Mouse (Mus musculus): ENCODE data around the gene Alg5.
"Not testable (repeated sequence)": the region's sequence is repeated elsewhere in the genome, so short reads cannot be mapped to it uniquely, and the experiment has no call there.

Alg5 gene

DNA sequence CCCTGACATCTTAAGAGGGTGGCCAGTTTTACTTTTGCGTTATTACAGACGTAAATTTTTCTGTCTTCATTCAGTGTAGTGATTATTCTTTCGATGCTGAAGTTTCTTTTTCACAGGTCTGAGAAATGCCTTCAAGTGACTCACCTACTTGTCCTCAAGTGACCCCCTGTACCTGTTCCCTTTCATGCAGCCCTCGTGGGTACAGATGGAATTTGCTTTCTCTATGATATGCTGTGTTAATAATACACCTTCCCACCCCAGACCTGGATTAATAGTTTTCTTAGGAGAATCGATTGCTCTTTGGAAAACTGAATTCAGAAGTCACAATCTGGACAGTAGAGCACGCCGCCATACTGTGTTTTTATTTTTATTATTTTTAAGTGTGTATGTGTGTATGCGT lies 2.0 kb downstream of the Alg5 start:
- DNase-seq = no peak

DNA sequence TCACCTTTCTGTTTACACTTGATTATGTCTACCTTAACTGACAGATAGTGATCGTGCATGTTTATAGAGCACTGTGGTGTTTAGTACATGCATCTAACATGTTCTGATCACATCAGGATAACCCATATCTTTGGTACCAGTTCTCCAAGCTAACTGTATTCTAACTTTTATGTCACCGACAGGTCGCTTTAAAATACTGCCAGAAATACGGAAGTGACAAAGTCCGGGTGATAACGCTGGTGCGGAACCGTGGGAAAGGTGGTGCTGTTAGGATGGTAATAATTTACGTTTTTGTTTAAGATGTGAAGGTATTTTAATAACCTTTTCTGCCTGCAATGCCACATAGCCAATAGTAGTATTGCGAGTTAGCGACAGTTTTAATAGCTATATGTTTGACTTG lies 6.6 kb downstream of the Alg5 start:
- no peak for DNase-seq

DNA sequence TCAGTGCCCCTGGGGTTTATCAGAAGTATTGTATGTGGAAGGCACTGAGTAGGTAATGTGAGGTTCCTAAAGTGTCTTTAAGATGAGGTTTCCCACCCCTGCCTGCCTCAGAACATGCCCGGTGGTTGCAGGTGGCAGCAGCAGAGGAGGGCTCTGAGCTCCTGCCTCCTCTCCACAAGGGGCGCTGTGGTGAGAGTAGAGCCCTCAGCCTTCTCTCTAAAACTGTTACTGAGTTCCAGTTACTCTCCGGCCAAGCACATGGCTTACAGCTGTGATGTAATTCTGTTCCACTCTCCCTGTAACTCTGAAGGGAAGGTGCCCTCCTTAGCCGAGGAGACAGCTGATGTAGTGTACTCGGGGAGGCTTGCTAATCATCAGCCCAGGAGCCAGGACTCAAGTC lies 10.5 kb downstream of the Alg5 start:
- DNase-seq = no peak

DNA sequence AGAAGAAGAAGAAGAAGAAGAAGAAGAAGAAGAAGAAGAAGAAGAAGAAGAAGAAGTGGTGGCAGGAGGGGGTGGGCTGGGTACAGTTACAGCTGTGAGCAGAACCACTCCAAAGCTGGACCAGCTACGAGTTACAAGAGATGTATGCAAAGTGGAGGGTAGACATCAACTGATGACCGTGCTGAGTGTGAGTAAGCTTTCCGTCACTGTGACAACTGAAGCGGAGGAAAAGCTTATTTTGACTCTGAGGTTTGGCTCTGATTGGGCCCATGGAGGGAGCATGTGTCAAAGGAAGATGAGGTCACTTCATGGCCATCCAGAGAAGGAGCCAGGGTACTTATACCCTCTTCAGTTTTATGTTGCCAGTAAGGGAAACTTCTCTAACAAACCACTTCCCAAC lies 18.1 kb downstream of the Alg5 start:
- DNase-seq = no peak

DNA sequence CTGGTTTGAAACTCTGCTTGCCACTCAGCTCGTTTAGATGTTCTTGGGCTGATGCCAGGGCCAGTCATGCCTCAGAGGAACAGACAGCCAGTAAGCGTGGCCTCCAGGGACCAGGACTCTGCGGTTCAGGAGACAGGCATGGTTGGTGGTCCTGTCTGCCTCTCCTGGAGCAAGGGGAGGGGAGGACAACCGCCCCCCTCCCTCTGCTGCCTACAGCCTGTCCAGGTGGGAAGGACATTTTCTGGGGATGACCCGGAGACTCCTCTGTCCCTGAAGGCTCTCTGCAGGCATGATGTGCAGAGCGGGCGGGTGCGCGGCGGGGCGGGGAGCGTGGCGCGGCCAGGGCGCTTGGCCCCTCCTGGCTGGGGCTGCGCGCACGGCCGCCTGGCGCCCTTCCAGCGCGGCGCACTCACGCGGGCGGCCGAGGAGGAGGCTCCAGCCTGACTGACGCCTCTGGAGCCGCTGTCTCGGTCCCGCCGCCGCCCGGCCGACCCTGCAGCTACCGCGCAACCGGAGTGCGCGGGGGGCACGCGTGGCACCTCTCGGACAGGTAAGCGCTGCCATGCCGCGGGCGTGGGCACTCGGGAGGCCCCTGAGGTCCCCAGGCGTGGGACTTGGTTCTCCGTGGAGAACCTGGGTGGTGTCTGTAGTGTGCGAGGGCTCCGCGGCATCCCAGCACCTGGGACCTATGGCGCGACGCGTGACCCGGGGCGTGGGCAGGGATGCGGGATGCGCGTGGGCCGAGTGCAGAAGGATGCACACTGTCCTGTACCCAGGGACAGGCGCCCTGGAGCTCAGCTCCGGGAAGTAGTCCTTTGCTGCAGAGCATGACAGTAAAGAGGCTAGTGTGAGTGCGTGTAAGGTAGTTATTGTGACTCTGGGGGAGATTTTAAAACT lies 20.1 kb downstream of the Alg5 start, which contains the start of gene Smad9:
TSS of gene Smad9 (plus strand) at position 438 of the 897 bp plus-strand sequence.
- peak; percentile 79 for DNase-seq

DNA sequence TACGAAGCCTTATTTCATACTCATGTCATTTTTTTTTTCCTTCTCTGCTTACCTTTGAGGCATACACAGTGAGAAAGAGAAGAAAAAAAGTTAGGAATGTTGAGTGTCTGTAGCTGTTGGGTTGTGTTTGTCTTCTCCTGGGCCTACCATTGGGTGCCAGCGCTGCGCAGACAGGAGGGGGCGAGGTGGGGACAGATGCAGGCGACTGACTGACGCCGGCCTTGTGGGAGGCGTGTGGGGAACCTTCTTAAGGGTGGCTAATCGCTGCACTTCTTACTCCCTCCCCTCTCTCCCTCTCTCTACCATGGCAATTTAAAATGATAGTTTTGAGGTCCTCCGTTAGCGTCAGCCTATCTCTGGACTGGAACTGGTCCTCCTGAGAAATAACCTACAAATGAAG lies 20.7 kb downstream of the Alg5 start:
- peak; percentile 48 for DNase-seq

DNA sequence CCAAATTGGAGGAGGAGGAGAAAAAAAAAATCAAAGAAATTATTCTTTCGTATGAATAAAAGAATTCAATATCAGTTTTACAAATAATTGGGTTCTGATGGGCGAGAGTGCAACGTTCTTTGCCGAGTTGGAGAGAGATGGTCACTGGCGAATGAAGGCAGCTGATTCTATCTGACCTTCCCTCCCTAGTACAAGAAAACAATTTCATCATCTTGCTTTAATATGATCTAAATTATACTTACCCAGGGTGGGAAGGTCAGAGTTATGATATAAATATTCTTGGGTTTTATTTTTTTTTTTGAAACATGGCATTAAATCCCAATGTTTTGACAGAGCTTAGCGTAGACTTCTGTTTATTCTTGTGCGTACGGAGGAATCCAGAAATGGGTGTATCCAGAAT lies 22.1 kb downstream of the Alg5 start:
- no peak for DNase-seq

DNA sequence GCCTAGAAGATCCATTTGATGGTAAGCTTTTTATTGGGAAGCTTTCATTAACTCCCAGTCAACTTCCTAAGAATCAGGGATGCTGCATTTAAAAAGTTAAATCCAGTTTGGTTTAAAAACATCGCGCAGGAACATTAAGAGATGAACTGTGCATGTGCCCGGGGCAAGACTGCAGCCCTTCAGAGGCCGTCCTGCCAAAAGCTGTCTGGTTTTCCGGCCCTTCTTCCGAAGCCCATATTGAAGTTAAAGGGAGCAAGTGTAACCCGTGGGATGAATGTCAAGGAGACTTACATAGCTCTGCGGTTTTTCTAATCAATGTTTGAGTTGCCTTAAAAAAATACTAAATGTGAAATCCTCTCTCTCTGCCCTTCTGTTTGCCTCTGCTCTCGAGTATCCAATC lies 23.9 kb downstream of the Alg5 start:
- DNase-seq = no peak

DNA sequence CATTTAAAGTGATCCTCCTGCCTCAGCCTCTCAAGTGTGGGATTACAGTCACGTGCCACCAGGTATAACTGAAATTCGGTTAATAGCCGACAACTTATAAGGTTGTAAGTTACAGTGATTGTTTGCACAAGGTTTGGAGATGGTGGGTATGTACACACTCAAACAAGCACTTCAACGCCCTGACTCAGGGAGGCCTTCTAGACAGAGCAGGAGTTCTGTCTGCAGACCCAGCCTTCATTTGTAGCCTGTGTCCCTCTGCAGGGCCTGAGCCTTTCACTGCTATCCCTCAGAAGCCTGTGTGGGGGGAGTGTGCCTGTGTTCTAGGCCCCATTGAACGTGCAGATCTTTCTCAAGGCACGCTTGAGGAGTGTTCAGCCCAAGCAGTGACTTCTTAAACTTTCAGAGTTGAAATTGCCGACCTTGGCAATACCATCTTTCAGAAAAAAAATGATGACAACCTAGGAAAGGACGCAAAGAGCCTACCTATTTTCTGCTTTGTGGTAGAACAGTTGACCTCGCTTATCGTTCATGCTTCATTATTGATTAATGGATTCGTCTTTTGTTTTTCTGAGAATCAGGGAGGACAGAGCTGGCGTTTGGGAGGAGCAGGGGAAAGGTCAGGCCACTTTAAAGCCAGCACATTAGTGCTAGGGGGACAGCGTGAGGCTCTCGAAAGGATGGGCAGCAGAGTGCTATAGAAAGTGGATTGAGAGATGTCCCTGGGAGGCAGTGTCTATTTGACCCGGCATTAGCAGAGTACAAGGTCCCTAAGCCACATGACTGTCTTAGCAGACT lies 25.2 kb downstream of the Alg5 start:
- no peak for DNase-seq

DNA sequence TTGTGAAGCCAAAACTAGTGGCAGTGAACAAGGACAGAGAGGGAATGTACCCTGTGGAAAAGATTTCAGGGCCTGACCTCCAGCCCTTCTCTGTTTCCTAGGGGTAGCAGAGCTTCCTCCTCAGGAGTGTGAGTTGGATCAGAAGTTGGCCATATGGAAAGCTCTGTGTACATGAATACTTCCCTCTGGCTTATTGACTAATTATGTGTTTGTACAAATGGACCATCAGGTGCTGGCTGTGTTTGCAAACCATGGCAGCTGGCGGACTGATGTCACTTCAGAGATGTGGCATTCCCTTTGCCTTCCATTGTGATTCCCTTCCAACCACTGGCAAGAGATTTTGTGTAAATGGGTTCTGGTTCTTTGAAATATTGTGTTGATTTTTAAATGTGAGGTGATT lies 25.9 kb downstream of the Alg5 start:
- no peak for DNase-seq

DNA sequence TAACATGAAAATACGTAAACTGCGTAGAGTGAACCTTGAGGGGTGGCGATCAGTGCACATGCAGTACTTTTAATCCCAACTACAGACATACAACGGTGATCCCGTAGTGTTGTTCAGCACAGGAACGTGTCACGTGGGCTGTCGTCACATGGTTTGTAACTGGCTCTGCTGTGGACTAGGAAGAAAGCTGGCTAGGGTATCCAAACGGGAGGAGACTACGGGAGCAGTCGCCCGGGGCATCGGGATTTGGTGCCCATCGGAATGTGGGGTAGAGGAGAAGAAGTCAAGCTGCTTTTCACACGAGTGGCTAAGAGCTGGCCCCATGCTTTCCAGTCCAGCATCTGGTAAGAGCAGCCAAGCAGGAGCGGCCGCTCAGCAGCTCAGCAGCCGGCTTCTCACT lies 29.1 kb downstream of the Alg5 start:
- peak; percentile 60 for DNase-seq

DNA sequence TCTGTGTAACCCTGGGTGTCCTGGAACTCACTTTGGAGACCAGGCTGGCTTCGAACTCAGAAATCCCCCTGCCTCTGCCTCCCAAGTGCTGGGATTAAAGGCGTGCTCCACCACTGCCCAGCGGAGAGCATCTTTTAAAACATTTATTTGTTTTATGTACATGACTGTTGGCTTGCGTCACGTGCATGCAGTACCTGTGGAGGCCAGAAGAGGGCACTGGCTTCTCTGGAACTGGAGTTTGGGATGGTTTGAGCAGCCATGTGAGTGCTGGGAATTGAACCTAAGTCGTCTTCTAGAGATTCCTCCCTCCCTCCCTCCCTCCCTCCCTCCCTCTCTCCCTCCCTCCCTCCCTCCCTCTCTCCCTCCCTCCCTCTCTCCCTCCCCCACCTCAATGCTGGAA lies 30.2 kb downstream of the Alg5 start:
- DNase-seq = not testable (repeated sequence)

DNA sequence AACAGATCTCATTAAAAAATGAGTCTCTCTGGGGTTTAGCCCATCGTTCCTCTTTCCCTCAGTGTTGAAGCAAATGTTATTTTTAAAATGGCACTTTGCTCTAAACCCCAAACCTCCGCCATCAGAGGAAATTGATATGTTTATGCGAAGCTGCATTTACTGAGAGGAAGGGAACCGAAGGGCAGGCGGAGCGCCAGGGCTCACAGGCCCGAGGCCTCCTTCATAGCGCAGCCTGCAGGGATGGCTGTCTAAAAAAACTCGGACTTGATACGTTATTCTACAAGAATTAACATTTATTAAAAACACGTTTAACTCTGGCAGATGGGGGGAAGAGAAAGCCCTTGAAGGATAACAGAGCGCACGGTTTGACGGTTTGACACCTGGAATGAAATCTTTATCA lies 30.7 kb downstream of the Alg5 start:
- DNase-seq = no peak

DNA sequence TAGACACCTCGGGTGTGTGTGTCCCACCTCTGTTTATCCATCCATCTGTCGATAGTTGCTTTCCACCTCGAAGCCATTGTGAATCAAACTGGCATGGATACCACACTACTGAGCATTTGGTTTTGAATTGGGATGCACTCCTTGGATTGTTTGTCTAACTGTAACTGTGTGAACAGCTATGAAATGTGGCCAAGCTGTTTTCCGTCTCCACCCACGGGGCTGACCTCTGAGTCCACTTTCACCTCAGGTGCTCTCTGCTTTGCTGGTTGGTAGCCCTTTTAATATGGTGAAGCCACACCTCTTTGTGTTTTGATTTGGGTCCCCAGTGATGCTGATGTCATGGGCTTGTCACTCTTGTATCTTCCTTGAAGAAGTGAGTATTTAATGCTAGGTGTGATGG lies 31.5 kb downstream of the Alg5 start:
- no peak for DNase-seq

DNA sequence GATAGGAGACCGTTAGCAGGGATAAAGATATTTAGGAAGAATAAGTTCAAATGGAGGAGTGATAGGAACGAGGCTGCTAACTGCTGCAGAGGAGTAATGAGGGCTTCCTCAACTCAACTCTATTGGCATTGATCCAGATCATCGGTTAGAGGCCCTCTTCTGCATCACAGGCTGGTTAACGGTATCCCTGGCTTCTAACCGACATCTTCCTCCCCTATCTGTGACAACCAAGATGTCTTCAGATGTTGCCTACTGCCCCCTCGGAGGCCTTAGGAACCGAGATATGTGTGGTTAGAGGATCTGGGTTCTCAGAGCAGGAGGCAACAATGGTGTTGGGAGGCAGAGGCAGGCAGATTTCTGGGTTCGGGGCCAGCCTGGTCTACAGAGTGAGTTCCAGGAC lies 33.3 kb downstream of the Alg5 start:
- no peak for DNase-seq

DNA sequence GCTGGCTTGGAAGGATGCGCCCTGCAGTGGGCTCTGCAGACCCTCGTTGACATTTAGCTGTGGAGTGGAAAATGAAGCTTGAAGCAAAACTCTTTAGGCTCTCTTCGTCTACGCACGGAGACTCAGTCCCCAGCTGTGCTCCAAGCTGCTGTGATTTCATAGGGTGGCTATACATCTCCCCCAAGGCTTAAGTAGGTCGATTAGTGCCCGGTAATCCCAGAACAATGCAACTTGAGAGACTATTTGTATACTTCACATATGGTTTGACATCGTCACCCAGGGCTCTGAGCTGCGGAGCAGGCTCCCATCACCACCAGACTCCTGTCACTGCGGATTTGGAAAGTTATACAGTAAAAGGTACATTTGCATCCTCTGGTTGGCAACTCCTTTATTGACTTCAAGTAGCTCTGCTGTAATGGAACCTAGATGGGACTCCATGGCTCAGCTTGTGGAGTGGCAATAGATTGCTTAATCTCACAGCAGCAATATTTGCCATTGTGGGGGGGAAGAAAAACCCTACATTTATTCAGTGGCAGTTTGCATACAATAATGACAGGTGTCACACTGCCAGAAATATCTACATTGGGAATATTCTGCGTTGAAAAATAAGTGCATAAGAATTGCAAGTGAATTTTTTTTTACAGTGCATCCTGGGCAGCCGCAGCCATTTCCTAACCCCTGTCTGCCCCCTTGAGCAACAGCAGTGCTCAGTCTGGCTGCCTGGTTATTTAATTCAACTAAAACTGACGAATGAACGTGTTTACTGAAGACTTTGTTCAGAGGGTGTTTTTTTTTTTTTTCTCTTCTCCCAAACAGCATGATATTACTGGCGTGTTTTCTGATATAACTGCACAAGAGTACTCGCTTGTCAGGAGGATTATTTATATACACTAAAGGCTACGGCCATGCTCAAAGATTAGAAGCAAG lies 34.3 kb downstream of the Alg5 start:
- DNase-seq = no peak

DNA sequence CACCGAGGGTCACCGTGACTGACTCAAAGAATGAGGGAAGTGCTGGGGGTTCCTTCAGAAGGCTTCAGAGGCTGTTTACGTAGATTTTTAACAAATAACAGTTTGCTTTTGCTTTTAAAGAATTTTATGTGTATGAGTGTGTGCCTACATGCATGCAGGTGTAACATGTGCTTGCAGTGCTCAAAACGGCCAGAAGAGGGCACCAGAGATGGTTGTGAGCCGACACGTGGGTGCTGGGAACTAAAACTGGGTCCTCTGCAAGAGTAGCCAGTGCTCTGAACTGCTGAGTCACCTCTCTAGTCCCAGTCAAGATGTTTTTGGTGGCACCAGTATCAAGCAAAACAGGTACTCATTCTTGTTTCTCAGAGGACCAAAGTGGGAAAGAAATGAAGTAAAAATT lies 38.3 kb downstream of the Alg5 start:
- DNase-seq = no peak

DNA sequence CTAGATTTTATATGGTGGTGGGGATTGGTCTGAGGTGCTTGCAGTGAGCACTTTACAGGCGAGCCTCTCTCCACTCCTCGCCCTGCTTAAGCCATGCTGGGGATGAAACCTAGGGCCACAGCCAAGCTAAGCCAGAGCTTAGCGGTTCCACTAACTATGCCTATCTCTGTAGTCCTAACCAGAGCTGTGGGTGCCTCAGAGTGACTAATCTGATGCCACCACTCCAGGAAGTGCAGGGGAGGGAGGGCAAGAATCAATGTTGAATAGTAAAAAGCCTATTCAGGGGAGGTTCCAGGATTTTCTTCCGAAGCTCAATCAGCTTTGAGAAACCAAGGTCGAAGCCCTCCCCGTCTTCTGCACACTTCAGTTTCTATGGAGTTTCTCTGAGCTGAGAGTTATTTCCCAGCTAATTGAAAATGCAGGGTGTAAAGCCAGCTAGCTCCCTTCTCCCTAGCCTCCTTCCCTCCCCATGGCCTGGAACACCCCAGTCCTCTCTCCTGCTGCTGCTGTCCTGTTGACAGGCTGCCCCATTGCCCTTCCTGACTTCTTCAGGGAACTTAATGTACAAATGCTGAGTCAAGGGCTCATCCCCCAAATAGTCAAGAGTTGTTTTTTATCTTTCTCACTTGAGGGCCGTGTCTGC lies 40.8 kb downstream of the Alg5 start:
- DNase-seq = no peak

DNA sequence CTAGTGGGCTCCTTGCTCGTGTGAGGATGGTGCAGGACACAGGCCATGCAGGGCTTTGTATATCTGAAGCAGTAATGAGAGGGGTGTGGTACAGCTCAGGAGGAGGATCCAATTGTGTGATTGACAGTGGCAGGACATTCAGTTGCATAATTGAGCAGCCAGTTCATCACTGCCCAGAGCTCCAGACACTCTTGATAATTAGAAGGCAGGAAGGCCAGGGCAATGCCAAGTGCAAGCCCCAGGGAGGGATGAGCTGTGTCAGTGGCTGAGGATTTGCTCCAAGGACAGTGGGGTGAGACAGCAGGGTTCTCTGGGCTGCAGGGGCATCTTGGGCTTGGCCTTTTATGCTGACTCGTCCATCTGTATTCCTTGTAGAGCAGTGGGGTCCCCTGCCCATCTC lies 55.3 kb downstream of the Alg5 start:
- DNase-seq = no peak

DNA sequence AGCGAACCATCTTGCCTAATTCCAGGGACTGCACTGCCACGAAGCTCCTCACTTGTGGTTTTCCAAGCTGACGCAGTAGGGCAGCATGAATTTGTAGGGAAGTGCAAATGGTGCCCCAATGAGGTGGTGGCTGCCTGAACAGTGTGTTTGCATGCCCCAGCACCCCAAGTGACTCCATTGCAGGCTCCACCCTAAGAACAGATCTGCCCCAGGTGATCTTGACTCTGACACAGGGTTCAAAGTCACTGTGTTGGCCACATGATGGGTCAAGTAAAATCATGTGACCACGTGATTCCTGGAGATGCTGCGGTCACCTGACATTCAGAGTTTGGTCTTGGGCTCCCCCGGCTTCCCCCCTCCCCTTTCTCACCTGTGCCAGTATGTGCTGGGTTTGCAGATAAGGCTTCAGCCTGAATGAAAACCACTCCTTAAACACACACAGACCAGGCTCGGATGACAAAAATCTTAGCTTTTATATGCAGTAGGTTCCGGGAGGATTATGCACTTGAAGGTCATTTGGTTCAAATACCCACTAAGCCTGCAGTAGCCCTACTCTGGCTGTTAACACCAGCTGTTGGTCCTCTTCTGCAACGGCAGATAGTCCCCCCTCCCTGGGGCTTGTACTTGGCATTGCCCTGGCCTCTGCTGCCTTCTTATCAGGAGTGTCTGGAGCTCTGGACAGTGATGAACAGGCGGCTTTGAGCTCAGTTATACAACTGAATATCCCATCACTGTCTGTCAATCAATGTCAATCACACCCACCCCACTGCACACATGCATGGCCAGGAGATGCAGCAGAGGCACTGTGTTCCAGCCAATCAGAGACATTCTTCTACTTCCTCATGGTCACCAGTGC lies 56.7 kb downstream of the Alg5 start:
- no peak for DNase-seq

DNA sequence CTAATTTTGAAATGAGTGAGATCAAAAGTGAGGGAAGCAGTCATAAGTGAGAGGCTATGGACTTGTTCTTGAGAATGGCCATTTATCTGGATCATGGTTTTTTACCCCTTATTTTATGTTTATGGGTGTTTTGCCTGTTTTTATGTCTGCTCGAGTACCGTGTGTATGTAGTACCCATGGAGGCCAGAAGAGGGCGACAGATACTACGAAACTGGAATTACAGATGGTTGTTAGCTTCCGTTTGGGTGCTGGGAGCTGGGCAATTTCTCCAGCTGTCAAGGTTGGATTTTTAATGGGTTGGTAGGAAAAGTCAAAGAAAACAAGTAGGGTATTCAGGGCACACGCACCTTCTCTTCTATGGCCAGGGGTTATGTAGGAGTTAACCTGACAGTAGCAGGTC lies 58.4 kb downstream of the Alg5 start:
- DNase-seq = no peak

DNA sequence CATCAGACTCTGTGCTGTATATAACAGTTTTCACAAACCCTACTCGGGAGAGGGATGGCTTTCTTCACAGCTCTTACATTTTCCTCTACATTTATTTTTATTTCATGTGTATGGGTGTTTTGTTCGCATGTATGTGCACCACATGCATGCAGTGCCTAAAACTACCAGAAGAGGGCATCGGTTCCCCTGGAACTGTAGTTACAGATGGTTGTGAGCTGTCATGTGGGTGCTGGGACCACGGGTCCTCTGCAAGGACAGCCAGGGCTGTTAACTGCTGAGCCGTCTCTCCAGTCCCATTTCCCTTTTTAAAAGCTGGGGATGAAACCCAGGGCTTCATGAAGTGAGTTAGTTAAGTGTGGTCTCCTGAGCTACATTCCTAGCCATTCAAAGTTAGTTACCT lies 60.0 kb downstream of the Alg5 start:
- DNase-seq = no peak
